21 mouse cellular contexts compared by ENCODE assay signal in genomic region chr12:98831122-98831521, GRCm38 (mm10).
DNase-seq lines count a peak whose midpoint lies in the region; ATAC-seq lines count a peak whose summit lies in the region.
"Had no signal": no experiment of that assay in that cellular context is flagged by ENCODE, and none has a peak within 500 bp of the region (broad histone marks: within the 10 kb centered on the region; RNA-seq: fewer than 3 reads in every experiment).

No protein-coding gene starts in this region.

- H3K27me3 ChIP-seq in intestine, embryonic 16.5 days (replicated peaks; ENCODE audit: control insufficient read depth, insufficient read depth, low read length) = no peaks in the 10 kb centered on the region
- H3K27me3 ChIP-seq: embryonic facial prominence, embryonic 12.5 days; forebrain, embryonic 13.5 days; forebrain, embryonic 15.5 days; Patski had no signal

- no peak for DNase-seq in ovary, postnatal 10 days (ENCODE audit: low spot score)
- no peak for DNase-seq in natural killer cell, adult 2 months (ENCODE audit: low spot score in 2 of 2)
- DNase-seq: adrenal gland, adult 2 months; adrenal gland, postnatal 10 days; adrenal gland, postnatal 25 days; cerebellum, adult 11 months; cerebellum, adult 18-20 months; cerebellum, adult 8-10 months; cerebellum, adult 9-11 months; cerebellum, postnatal 14 days; cerebellum, postnatal 36 days; forebrain, postnatal 0 days had no signal

- H3K9ac ChIP-seq in intestine, embryonic 16.5 days (ENCODE audit: low read depth, low read length) = no peak overlapping the region
- H3K9ac ChIP-seq: embryonic facial prominence, embryonic 12.5 days; forebrain, embryonic 13.5 days; forebrain, embryonic 15.5 days; forebrain, postnatal 0 days had no signal

- H3K9me3 ChIP-seq in intestine, embryonic 16.5 days (ENCODE audit: control insufficient read depth, low read length) = no peaks in the 10 kb centered on the region
- H3K9me3 ChIP-seq: embryonic facial prominence, embryonic 10.5 days; embryonic facial prominence, embryonic 12.5 days; forebrain, embryonic 13.5 days; forebrain, embryonic 15.5 days had no signal

- no peak overlapping the region for H3K4me2 ChIP-seq in intestine, embryonic 16.5 days (ENCODE audit: low read depth, low read length)
- H3K4me2 ChIP-seq: embryonic facial prominence, embryonic 12.5 days; forebrain, embryonic 13.5 days; forebrain, embryonic 15.5 days had no signal

- H3K4me3 ChIP-seq in intestine, embryonic 16.5 days (ENCODE audit: low read length) = no peak overlapping the region
- H3K4me3 ChIP-seq: embryonic facial prominence, embryonic 10.5 days; embryonic facial prominence, embryonic 12.5 days; forebrain, embryonic 13.5 days; forebrain, embryonic 15.5 days had no signal

- WGBS in intestine, embryonic 16.5 days = 73% methylated on average over 7 of the region's 7 CpGs

- H3K36me3 ChIP-seq in intestine, embryonic 16.5 days (ENCODE audit: control insufficient read depth, insufficient read depth, low read length) = no peaks in the 10 kb centered on the region
- H3K36me3 ChIP-seq: embryonic facial prominence, embryonic 12.5 days had no signal

- ATAC-seq in common myeloid progenitor, adult 5-6 weeks (replicated peaks; ENCODE audit: low read depth, poor library complexity, severe bottlenecking) = peak; percentile 66
- peak; percentile 33 for ATAC-seq in megakaryocyte, adult 5-6 weeks (ENCODE audit: poor library complexity, severe bottlenecking)
- ATAC-seq in intestine, embryonic 16.5 days = no peak
- ATAC-seq: activated CD4-positive, CD25-positive, alpha-beta regulatory T cell, adult 4 months; forebrain, embryonic 13.5 days; forebrain, embryonic 15.5 days; forebrain, postnatal 0 days; Patski had no signal

- H3K4me1 ChIP-seq in intestine, embryonic 16.5 days (ENCODE audit: control insufficient read depth, insufficient read depth, low read length) = no peaks in the 10 kb centered on the region
- H3K4me1 ChIP-seq: embryonic facial prominence, embryonic 10.5 days; embryonic facial prominence, embryonic 12.5 days; forebrain, embryonic 13.5 days; forebrain, embryonic 15.5 days had no signal

- no peak overlapping the region for H3K27ac ChIP-seq in intestine, embryonic 16.5 days (ENCODE audit: low read length)
- H3K27ac ChIP-seq: embryonic facial prominence, embryonic 10.5 days; embryonic facial prominence, embryonic 12.5 days; forebrain, embryonic 13.5 days; forebrain, embryonic 15.5 days had no signal
